Mouse (Mus musculus) CH12F3 (cell line): Measurements from ENCODE around the gene Cd9.
"Not testable (repeated sequence)": the region's sequence is repeated elsewhere in the genome, so short reads cannot be mapped to it uniquely, and the experiment has no call there.

Experiments
- in situ Hi-C: fragments of 300-500 bp; cut with MboI; formaldehyde crosslinking; loops from 2 replicates; pipeline ENCODE4 v1.14.3; 2020; ENCODE audit warnings: low sequenced_read_pairs

Cd9 gene

GRCm38 (mm10) chr6:125503186-125503802, 8.7 kb upstream of the Cd9 start:
- in situ Hi-C loops, result no loop called here

GRCm38 (mm10) chr6:125498062-125498461, 3.5 kb upstream of the Cd9 start:
- in situ Hi-C loops, result loop anchor here (10.0 kb wide), 1 partner anchor 73 kb away; no protein-coding TSS in a partner anchor

GRCm38 (mm10) chr6:125496417-125496816, 1.8 kb upstream of the Cd9 start:
- in situ Hi-C loops, result loop anchor here (10.0 kb wide), 1 partner anchor 72 kb away; no protein-coding TSS in a partner anchor

- in situ Hi-C loops, result loop anchor here (10.0 kb wide), 1 partner anchor 71 kb away; no protein-coding TSS in a partner anchor
These were observed 770 bp upstream of the Cd9 start for GRCm38 (mm10) chr6:125495361-125495760.

- in situ Hi-C loops, result loop anchor here (10.0 kb wide), 1 partner anchor 68 kb away; no protein-coding TSS in a partner anchor
These were observed 1.4 kb downstream of the Cd9 start for GRCm38 (mm10) chr6:125493147-125493546.

GRCm38 (mm10) chr6:125492664-125493063, 1.9 kb downstream of the Cd9 start:
- in situ Hi-C loops, result loop anchor here (10.0 kb wide), 1 partner anchor 68 kb away; no protein-coding TSS in a partner anchor

- in situ Hi-C loops, result loop anchor here (10.0 kb wide), 1 partner anchor 67 kb away; no protein-coding TSS in a partner anchor
These were observed 2.6 kb downstream of the Cd9 start for GRCm38 (mm10) chr6:125492033-125492432.

GRCm38 (mm10) chr6:125491393-125491792, 3.2 kb downstream of the Cd9 start:
- in situ Hi-C loops, result loop anchor here (10.0 kb wide), 1 partner anchor 67 kb away; no protein-coding TSS in a partner anchor

GRCm38 (mm10) chr6:125489881-125490559, 4.6 kb downstream of the Cd9 start:
- in situ Hi-C loops, result loop anchor here (10.0 kb wide), 1 partner anchor 65 kb away; no protein-coding TSS in a partner anchor

- in situ Hi-C loops, result no loop called here
These were observed 9.0 kb downstream of the Cd9 start for GRCm38 (mm10) chr6:125485589-125485988.

GRCm38 (mm10) chr6:125484721-125485120, 9.9 kb downstream of the Cd9 start:
- in situ Hi-C loops, result no loop called here

- in situ Hi-C loops, result not testable (repeated sequence)
These were observed 10.3 kb downstream of the Cd9 start for GRCm38 (mm10) chr6:125484313-125484660.

GRCm38 (mm10) chr6:125483515-125484312, 10.9 kb downstream of the Cd9 start:
- in situ Hi-C loops, result no loop called here

GRCm38 (mm10) chr6:125482427-125482831, 12.2 kb downstream of the Cd9 start:
- in situ Hi-C loops, result no loop called here

GRCm38 (mm10) chr6:125481667-125482390, 12.8 kb downstream of the Cd9 start:
- in situ Hi-C loops, result no loop called here

- in situ Hi-C loops, result no loop called here
These were observed 13.9 kb downstream of the Cd9 start for GRCm38 (mm10) chr6:125480396-125481361.

- in situ Hi-C loops, result no loop called here
These were observed 15.2 kb downstream of the Cd9 start for GRCm38 (mm10) chr6:125479359-125479758.

- in situ Hi-C loops, result no loop called here
These were observed 16.2 kb downstream of the Cd9 start for GRCm38 (mm10) chr6:125478135-125479128.
